Mouse (Mus musculus) midbrain, embryonic 15.5 days (tissue): ENCODE data around the gene Grm5. TPM values are rescaled to one million over a fixed set of nuclear protein-coding genes. Genes with fewer than 3 reads are reported as not detected.

Experiments used
- ATAC-seq: fragments of 200-750 bp; cut with Nextera tagmentation; replicated peaks from 2 replicates; pipeline ENCODE4 v1.8.0; 2017; ENCODE audit warnings: moderate TSS enrichment
- H3K27ac ChIP-seq: fragments of 300-500 bp; sonication (generic); 2 replicates; pipeline ENCODE4 v1.5.1; 2015; ENCODE audit warnings: mild to moderate bottlenecking, inconsistent platforms
- H3K27me3 ChIP-seq: fragments of 300-500 bp; sonication (generic); replicated peaks from 2 replicates; pipeline ENCODE4 v1.6.1; 2015; ENCODE audit warnings: inconsistent platforms
- H3K36me3 ChIP-seq: fragments of 300-500 bp; sonication (generic); replicated peaks from 2 replicates; pipeline ENCODE4 v1.6.1; 2015; ENCODE audit warnings: inconsistent platforms
- H3K4me1 ChIP-seq: fragments of 300-500 bp; sonication (generic); 2 replicates; pipeline ENCODE4 v1.6.1; 2015; ENCODE audit warnings: inconsistent platforms
- H3K4me2 ChIP-seq: fragments of 300-500 bp; sonication (generic); 2 replicates; pipeline ENCODE4 v1.6.1; 2015; ENCODE audit warnings: inconsistent platforms, mild to moderate bottlenecking, moderate library complexity
- H3K4me3 ChIP-seq: fragments of 300-500 bp; sonication (generic); 2 replicates; pipeline ENCODE4 v1.5.1; 2015; ENCODE audit warnings: mild to moderate bottlenecking, inconsistent platforms
- H3K9ac ChIP-seq: fragments of 300-500 bp; sonication (generic); 2 replicates; pipeline ENCODE4 v1.6.1; 2015; ENCODE audit warnings: mild to moderate bottlenecking, inconsistent platforms
- H3K9me3 ChIP-seq: fragments of 300-500 bp; sonication (generic); 2 replicates; pipeline ENCODE4 v1.6.1; 2016; ENCODE audit warnings: inconsistent platforms
- WGBS: fragments of 180-500 bp; shearing (Covaris S2); methylation state at CpG from one replicate; pipeline ENCODE4 v1.1.7; 2015; ENCODE audit warnings: mixed read lengths; 5-methylcytosine and 5-hydroxymethylcytosine counted together
- polyA plus RNA-seq: library from polyadenylated mRNA; unstranded; fragments of >200 nt; fragmentation: Nextera tagmentation; extraction: Ambion mirVana; gene quantifications from 2 replicates; pipeline ENCODE4 v1.2.1, GENCODE M21; 2015

Gene Grm5
- 45.6 and 47.6 TPM in 2 replicates for polyA plus RNA-seq

DNA sequence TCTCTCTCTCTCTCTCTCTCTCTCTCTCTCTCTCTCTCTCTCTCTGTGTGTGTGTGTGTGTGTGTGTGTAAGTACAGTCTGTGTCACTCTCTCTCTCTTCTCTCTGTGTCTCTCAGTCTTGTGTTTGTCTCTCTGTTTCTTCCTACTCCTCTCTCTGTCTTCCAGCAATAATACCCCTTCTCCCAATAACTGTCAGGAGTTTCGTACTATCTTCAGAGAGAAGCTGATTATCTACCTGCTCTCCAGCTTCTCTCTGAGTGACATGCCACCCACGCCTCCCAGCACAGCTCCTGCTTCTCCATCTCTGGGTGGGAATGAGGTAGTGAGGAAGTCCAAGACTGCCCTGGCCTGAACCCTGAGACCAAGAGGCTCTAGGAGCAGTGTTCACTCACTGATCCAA, at the start of gene Grm5:
Gene Grm5 (plus strand): TSS at position 301 of the 400 bp plus-strand sequence.
- no peaks in the 10 kb centered on the region for H3K36me3 ChIP-seq
- ATAC-seq: peak; percentile 28

GRCm38 (mm10) chr7:87539031-87539430, 44.9 kb upstream of the Grm5 start:
- Histone ChIP-seq H3K4me1 (no peaks in the 10 kb centered on the region), H3K27ac (no peak overlapping the region), H3K4me2 (no peak overlapping the region), H3K9ac (no peak overlapping the region), H3K4me3 (no peak overlapping the region), H3K27me3 (no peaks in the 10 kb centered on the region), H3K36me3 (no peaks in the 10 kb centered on the region), H3K9me3 (no peaks in the 10 kb centered on the region)
- no peak for ATAC-seq

More for the DNA sequence above, at the start of gene Grm5:
- Histone ChIP-seq H3K4me2 (peak within 1 kb of the TSS; percentile 73), H3K27ac (peak within 1 kb of the TSS; percentile 90), H3K4me1 (peaks cover 11% of the 10 kb centered on the region), H3K9ac (peak within 1 kb of the TSS; percentile 78), H3K9me3 (no peaks in the 10 kb centered on the region), H3K4me3 (peak within 1 kb of the TSS; percentile 63), H3K27me3 (no peaks in the 10 kb centered on the region)
- WGBS: 10% methylated on average over 2 of the region's 2 CpGs

DNA sequence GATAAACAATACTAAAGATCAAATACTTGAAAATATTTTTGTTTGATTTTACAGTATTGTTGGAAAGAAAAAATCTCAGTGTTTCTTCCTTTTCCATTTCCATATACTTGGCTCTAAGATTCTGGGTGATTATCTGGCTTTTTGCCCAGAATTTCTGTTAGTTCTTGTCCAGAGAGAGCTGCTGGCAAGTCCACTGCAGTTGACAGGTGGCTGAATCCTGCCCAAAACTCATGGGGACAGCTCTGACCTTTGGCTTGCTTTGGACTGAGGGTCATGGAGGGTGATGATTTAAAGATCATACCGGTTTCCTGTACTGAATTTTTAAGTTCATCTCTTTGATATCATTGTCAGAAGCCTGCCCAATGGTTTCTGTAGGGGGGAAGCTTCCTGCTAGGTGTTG, 18.7 kb upstream of the Grm5 start:
- no peak for ATAC-seq

DNA sequence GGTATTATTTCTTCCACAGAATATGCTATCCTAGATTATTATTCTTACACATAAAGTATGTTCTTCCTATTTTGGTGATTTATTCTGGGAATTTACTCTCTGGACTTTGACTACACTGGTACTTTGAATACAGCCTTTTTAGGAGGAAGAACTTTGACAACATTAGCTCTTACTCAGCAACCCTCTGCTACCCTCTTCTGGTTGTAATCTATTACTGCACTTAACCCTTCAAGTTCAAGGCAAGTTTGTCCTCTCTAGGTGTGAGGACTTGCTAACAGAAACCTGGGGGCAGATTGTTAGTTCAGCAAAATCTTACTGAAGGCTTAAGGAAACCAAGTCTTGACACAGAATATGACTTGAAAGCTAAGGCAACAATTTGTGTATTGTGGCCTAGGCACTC, 17.5 kb upstream of the Grm5 start:
- Histone ChIP-seq H3K27ac (no peak overlapping the region), H3K27me3 (no peaks in the 10 kb centered on the region), H3K4me2 (no peak overlapping the region), H3K9ac (no peak overlapping the region), H3K9me3 (no peaks in the 10 kb centered on the region), H3K36me3 (no peaks in the 10 kb centered on the region), H3K4me1 (no peaks in the 10 kb centered on the region), H3K4me3 (no peak overlapping the region)
- ATAC-seq: no peak

More for the DNA sequence above, 18.7 kb upstream of the Grm5 start:
- Histone ChIP-seq H3K4me1 (no peaks in the 10 kb centered on the region), H3K9ac (no peak overlapping the region), H3K36me3 (no peaks in the 10 kb centered on the region), H3K4me2 (no peak overlapping the region), H3K9me3 (no peaks in the 10 kb centered on the region), H3K27ac (no peak overlapping the region), H3K27me3 (no peaks in the 10 kb centered on the region), H3K4me3 (no peak overlapping the region)
- WGBS: 45% methylated on average over 1 of the region's 1 CpGs

DNA sequence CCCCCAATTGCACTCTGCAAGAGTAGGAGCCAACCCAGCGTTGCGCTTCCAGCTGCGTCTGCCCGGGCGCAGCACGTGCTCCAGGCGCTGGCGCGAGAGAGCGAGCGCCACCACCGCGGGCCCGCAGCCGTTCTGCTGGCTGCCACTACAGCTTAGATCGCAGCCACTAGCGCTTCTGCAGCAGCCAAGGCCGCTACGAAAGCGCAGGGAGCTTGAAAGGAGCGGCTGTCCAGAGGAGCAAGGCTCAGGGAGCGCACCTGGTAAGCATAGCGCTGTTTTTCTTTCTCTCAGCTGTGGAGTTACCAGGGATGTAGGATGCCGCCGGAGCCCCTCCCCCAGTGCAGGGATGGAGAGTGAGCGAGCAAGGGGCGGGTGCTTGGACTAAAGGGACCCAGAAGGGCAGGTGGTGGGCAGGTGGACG, 323 bp downstream of the Grm5 start:
- no peaks in the 10 kb centered on the region for H3K27me3 ChIP-seq
- peak overlapping the region; percentile 73 for H3K4me2 ChIP-seq
- WGBS: under 1% methylated on average over 28 of the region's 28 CpGs
- ATAC-seq: peak; percentile 95
- H3K9ac ChIP-seq: peak overlapping the region; percentile 78
- H3K27ac ChIP-seq: peak overlapping the region; percentile 90
- peak overlapping the region; percentile 63 for H3K4me3 ChIP-seq
- no peaks in the 10 kb centered on the region for H3K36me3 ChIP-seq
- H3K4me1 ChIP-seq: peaks cover 11% of the 10 kb centered on the region
- H3K9me3 ChIP-seq: no peaks in the 10 kb centered on the region

- 8% methylated on average over 10 of the region's 10 CpGs for WGBS
- Histone ChIP-seq H3K9ac (peak overlapping the region; percentile 46), H3K27ac (peak overlapping the region; percentile 51), H3K4me2 (peak overlapping the region; percentile 73), H3K4me3 (peak overlapping the region; percentile 63), H3K9me3 (no peaks in the 10 kb centered on the region), H3K4me1 (peaks cover 11% of the 10 kb centered on the region), H3K36me3 (no peaks in the 10 kb centered on the region), H3K27me3 (no peaks in the 10 kb centered on the region)
- ATAC-seq: peak; percentile 67
Observed at GRCm38 (mm10) chr7:87586271-87586937, 2.4 kb downstream of the Grm5 start.

DNA sequence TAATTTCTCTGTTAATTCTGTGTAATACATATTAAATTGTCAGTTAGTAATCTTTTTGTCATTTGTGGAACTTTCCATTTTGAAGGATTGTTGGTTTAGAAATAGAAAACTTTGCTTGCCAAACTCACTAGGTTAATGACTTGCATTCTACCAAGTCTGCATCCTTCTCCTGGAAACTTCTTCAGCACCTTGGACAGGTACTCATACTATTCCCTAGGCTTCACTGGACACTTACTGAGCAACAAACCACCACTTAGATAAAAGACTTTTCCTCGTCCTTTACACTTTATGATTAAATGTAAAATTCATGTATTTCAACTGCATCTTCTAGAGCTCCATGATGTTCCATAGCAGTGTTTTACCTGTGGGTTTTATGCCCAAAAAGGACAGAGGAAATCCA, 4.0 kb downstream of the Grm5 start:
- peak overlapping the region; percentile 73 for H3K4me2 ChIP-seq
- no peaks in the 10 kb centered on the region for H3K36me3 ChIP-seq
- no peak overlapping the region for H3K27ac ChIP-seq
- no peaks in the 10 kb centered on the region for H3K27me3 ChIP-seq
- no peak for ATAC-seq
- 43% methylated on average over 1 of the region's 1 CpGs for WGBS
- H3K4me3 ChIP-seq: no peak overlapping the region; the same call in 1 of the 2 replicates
- no peak overlapping the region for H3K9ac ChIP-seq
- no peaks in the 10 kb centered on the region for H3K9me3 ChIP-seq
- peaks cover 11% of the 10 kb centered on the region for H3K4me1 ChIP-seq

DNA sequence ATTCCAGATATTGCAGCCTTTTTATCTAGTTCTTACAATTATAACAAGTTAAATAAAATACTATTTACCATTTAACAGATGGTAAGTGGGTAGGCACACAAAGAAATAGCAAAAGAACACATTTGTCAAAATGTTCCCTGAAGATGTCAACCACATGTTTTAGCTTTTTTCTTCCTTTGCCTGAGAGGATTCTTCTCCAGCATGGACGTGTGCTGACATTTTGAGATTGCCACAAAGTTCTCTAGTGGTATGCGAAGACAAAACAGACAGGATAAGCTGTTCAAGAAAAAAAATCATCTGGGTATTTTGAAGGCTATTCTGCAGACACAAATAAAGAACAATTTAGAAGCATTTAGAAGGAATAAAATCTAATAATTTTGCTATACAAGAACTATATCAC, 42.3 kb downstream of the Grm5 start:
- H3K4me2 ChIP-seq: no peak overlapping the region
- 82% methylated on average over 2 of the region's 2 CpGs for WGBS
- H3K4me1 ChIP-seq: no peaks in the 10 kb centered on the region
- no peaks in the 10 kb centered on the region for H3K27me3 ChIP-seq
- H3K36me3 ChIP-seq: no peaks in the 10 kb centered on the region
- H3K27ac ChIP-seq: no peak overlapping the region
- H3K4me3 ChIP-seq: no peak overlapping the region
- H3K9ac ChIP-seq: no peak overlapping the region
- ATAC-seq: no peak
- H3K9me3 ChIP-seq: no peaks in the 10 kb centered on the region

DNA sequence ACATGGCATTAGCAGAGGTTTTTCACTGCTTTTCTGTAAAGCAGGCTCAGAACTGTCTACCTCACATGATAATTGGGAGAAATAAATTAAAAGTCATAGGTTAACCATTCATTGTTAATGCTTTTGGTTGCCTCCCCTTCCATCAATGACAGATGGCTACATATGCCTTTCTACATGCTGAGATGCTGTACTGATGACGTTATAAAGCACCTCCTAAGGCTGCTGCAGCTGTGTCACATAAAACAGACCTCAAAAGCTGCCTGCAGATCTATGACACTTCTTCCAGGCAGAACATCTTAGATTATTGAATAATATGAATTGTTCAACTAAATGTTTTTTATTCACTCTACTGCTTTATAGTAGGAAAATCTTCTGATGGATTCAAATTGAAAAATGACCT, 51.6 kb downstream of the Grm5 start:
- no peak overlapping the region for H3K27ac ChIP-seq
- ATAC-seq: no peak
- WGBS: 34% methylated on average over 1 of the region's 1 CpGs
- H3K9ac ChIP-seq: no peak overlapping the region
- H3K36me3 ChIP-seq: no peaks in the 10 kb centered on the region
- no peaks in the 10 kb centered on the region for H3K27me3 ChIP-seq
- H3K4me3 ChIP-seq: no peak overlapping the region
- H3K4me1 ChIP-seq: no peaks in the 10 kb centered on the region
- no peaks in the 10 kb centered on the region for H3K9me3 ChIP-seq
- no peak overlapping the region for H3K4me2 ChIP-seq

DNA sequence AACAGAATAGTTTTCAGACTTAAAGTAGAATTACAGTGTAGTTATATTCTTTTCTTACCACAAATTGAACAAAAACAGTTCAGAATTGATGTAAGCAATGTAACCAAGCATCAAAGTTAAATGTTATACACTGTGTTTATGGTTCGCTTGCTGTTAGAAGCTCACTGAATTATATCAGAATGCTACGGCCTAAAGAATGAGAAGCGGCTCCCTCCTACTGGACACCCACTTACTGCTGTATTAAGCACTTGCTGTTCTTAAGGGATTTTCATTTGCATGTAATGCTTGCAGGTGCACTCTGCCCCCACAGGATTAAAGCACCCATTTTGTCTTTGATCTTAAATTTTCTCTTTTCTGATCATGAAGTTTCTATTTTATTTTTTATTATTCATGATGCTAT, 66.6 kb downstream of the Grm5 start:
- WGBS: 68% methylated on average over 3 of the region's 3 CpGs
- no peak for ATAC-seq
- Histone ChIP-seq H3K4me1 (no peaks in the 10 kb centered on the region), H3K4me3 (no peak overlapping the region), H3K9ac (no peak overlapping the region), H3K27ac (no peak overlapping the region), H3K36me3 (no peaks in the 10 kb centered on the region), H3K27me3 (no peaks in the 10 kb centered on the region), H3K4me2 (no peak overlapping the region), H3K9me3 (no peaks in the 10 kb centered on the region)

GRCm38 (mm10) chr7:87661794-87662193, 77.8 kb downstream of the Grm5 start:
- no peaks in the 10 kb centered on the region for H3K27me3 ChIP-seq
- no peak overlapping the region for H3K9ac ChIP-seq
- no peaks in the 10 kb centered on the region for H3K36me3 ChIP-seq
- H3K4me3 ChIP-seq: no peak overlapping the region
- H3K4me1 ChIP-seq: no peaks in the 10 kb centered on the region
- no peak overlapping the region for H3K4me2 ChIP-seq
- no peak for ATAC-seq
- 64% methylated on average over 3 of the region's 3 CpGs for whole genome bisulfite sequencing
- H3K27ac ChIP-seq: no peak overlapping the region
- H3K9me3 ChIP-seq: no peaks in the 10 kb centered on the region

- Histone ChIP-seq H3K4me2 (no peak overlapping the region), H3K4me1 (no peaks in the 10 kb centered on the region), H3K9me3 (no peaks in the 10 kb centered on the region), H3K27me3 (no peaks in the 10 kb centered on the region), H3K4me3 (no peak overlapping the region), H3K9ac (no peak overlapping the region), H3K27ac (no peak overlapping the region), H3K36me3 (no peaks in the 10 kb centered on the region)
- WGBS: 78% methylated on average over 2 of the region's 2 CpGs
- no peak for ATAC-seq
Observed at GRCm38 (mm10) chr7:87664041-87664440, 80.1 kb downstream of the Grm5 start.

GRCm38 (mm10) chr7:87716393-87716792, 132.4 kb downstream of the Grm5 start:
- WGBS: 87% methylated on average over 1 of the region's 1 CpGs

More at GRCm38 (mm10) chr7:87716393-87716792, 132.4 kb downstream of the Grm5 start:
- Histone ChIP-seq H3K27me3 (no peaks in the 10 kb centered on the region), H3K4me2 (no peak overlapping the region), H3K4me1 (no peaks in the 10 kb centered on the region), H3K9ac (no peak overlapping the region), H3K27ac (no peak overlapping the region), H3K4me3 (no peak overlapping the region), H3K36me3 (no peaks in the 10 kb centered on the region), H3K9me3 (no peaks in the 10 kb centered on the region)
- no peak for ATAC-seq
